Comparison of ENCODE assay signal across 16 mouse cellular contexts in genomic region chrX:164322492-164322891, GRCm38 (mm10). TPM values are rescaled to one million over a fixed set of nuclear protein-coding genes. Genes with fewer than 3 reads are reported as not detected.
"Had no signal": no experiment of that assay in that cellular context is flagged by ENCODE, and none has a peak within 500 bp of the region (broad histone marks: within the 10 kb centered on the region; RNA-seq: fewer than 3 reads in every experiment).

No protein-coding gene starts in this region.

- H3K9ac ChIP-seq: liver, embryonic 14.5 days; lung, embryonic 15.5 days; midbrain, embryonic 13.5 days; midbrain, embryonic 15.5 days; neural tube, embryonic 12.5 days had no signal

- H3K9me3 ChIP-seq: lung, embryonic 15.5 days; midbrain, embryonic 13.5 days; midbrain, embryonic 15.5 days; neural tube, embryonic 12.5 days had no signal

- H3K4me3 ChIP-seq: lung, embryonic 15.5 days; megakaryocyte, embryonic 14.5 days; midbrain, embryonic 13.5 days; midbrain, embryonic 15.5 days; neural tube, embryonic 12.5 days had no signal

- H3K36me3 ChIP-seq: lung, embryonic 15.5 days; midbrain, embryonic 13.5 days; midbrain, embryonic 15.5 days; neural tube, embryonic 12.5 days had no signal

- H3K27ac ChIP-seq: liver, embryonic 14.5 days; midbrain, embryonic 13.5 days; midbrain, embryonic 15.5 days; neural tube, embryonic 12.5 days had no signal

- H3K27me3 ChIP-seq: lung, embryonic 15.5 days; midbrain, embryonic 15.5 days; neural tube, embryonic 12.5 days had no signal

- ATAC-seq: midbrain, embryonic 13.5 days; midbrain, embryonic 15.5 days had no signal

- DNase-seq: lung, adult 18-20 months; lung, postnatal 10 days; lung, postnatal 4 days; right cerebral cortex, postnatal 14 days; thymus, adult 18-20 months; thymus, postnatal 14 days; thymus, postnatal 36 days had no signal

- H3K4me2 ChIP-seq: lung, embryonic 15.5 days; midbrain, embryonic 11.5 days; midbrain, embryonic 13.5 days; midbrain, embryonic 15.5 days; neural tube, embryonic 12.5 days had no signal

- H3K4me1 ChIP-seq: lung, embryonic 15.5 days; megakaryocyte, embryonic 14.5 days; midbrain, embryonic 13.5 days; midbrain, embryonic 15.5 days; neural tube, embryonic 12.5 days had no signal

RNA-seq across cellular contexts. Expression of gene Vegfd, which starts 50.7 kb away (rescaled TPM):
- total RNA-seq: monocyte, adult 5-6 weeks; neutrophil, adult 5-6 weeks had no signal

RNA-seq across cellular contexts. Expression of gene Pir, which starts 53.3 kb away (rescaled TPM):
- total RNA-seq: monocyte, adult 5-6 weeks; neutrophil, adult 5-6 weeks had no signal
